Comparison of ENCODE assay signal across 8 mouse cellular contexts in the genomic region with DNA sequence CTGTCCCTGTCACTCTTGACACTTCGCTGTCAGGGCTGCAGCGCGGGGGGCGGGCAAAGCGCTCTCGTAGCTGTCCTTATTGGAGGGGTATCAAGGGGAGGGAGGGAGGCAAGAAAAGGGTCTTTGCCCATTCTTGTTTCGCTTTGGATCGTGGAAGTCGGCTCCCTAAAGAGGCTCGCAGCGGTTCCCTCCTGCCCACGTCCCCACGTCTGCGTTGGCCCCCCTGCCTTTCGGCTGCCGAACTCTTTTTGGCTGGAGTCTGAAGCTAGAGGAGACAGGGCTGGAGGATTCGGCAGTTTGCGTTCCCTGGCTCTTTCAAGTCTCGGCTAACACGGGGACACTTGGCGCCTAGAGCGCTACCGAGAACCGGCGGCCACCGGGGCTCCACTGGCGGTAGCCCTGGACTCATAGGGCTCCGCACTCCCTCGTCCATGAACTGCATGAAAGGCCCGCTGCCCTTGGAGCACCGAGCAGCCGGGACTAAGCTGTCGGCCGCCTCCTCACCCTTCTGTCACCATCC. TPM values are rescaled to one million over a fixed set of nuclear protein-coding genes. Genes with fewer than 3 reads are reported as not detected.
DNase-seq lines count a peak whose midpoint lies in the region; ATAC-seq and TF ChIP-seq lines count a peak whose summit lies in the region.

No protein-coding gene starts in this region.

- peak; percentile 37 for DNase-seq in lung, embryonic 14.5 days
- no peak for DNase-seq in lung, postnatal 10 days
- DNase-seq in embryonic facial prominence, embryonic 14.5 days (ENCODE audit: low spot score) = no peak
- no peak for DNase-seq in intestine, embryonic 14.5 days (ENCODE audit: low spot score)
- no peak for DNase-seq in midbrain, postnatal 0 days (ENCODE audit: low spot score)
- no peak for DNase-seq in layer of hippocampus, adult 8-10 months (ENCODE audit: low spot score in 2 of 2)
- no peak for DNase-seq in cerebellum, adult 9-10 months
- DNase-seq in cerebellum, postnatal 4 days (ENCODE audit: low spot score in 2 of 2) = no peak

- no peaks in the 10 kb centered on the region for H3K36me3 ChIP-seq in lung, embryonic 14.5 days (ENCODE audit: insufficient read depth)
- no peaks in the 10 kb centered on the region for H3K36me3 ChIP-seq in embryonic facial prominence, embryonic 14.5 days (ENCODE audit: control insufficient read depth, insufficient read depth, low read length)
- H3K36me3 ChIP-seq in intestine, embryonic 14.5 days (ENCODE audit: control insufficient read depth, insufficient read depth, low read length) = no peaks in the 10 kb centered on the region
- H3K36me3 ChIP-seq in midbrain, postnatal 0 days (ENCODE audit: insufficient read depth, low read length) = no peaks in the 10 kb centered on the region

- peak overlapping the region; percentile 96 for H3K4me2 ChIP-seq in lung, embryonic 14.5 days
- peak overlapping the region; percentile 83 for H3K4me2 ChIP-seq in embryonic facial prominence, embryonic 14.5 days (ENCODE audit: low read depth, low read length)
- H3K4me2 ChIP-seq in intestine, embryonic 14.5 days (ENCODE audit: low read length) = peak overlapping the region; percentile 75
- peak overlapping the region; percentile 40 for H3K4me2 ChIP-seq in midbrain, postnatal 0 days (ENCODE audit: low read depth, low read length, poor library complexity, severe bottlenecking)

- H3K27ac ChIP-seq in lung, embryonic 14.5 days (ENCODE audit: low read depth) = no peak overlapping the region
- peak overlapping the region; percentile 59; the same call in 1 of the 2 replicates for H3K27ac ChIP-seq in embryonic facial prominence, embryonic 14.5 days (replicated peaks; ENCODE audit: low read depth, low read length)
- H3K27ac ChIP-seq in intestine, embryonic 14.5 days (ENCODE audit: low read depth) = peak overlapping the region; percentile 62; the same call in 1 of the 2 replicates
- H3K27ac ChIP-seq in midbrain, postnatal 0 days (ENCODE audit: low read depth, low read length) = no peak overlapping the region

- ATAC-seq in lung, embryonic 14.5 days (ENCODE audit: insufficient read depth) = peak; percentile 23; the same call in 1 of the 2 replicates
- no peak; the same call in 1 of the 2 replicates for ATAC-seq in embryonic facial prominence, embryonic 14.5 days (ENCODE audit: low read depth)
- peak; percentile 0 for ATAC-seq in intestine, embryonic 14.5 days (replicated peaks; ENCODE audit: low FRiP score, low TSS enrichment, low read depth)
- peak; percentile 21; the same call in 1 of the 2 replicates for ATAC-seq in midbrain, postnatal 0 days (ENCODE audit: low FRiP score)

- peak overlapping the region; percentile 52 for H3K4me3 ChIP-seq in lung, embryonic 14.5 days (ENCODE audit: low read depth, low read length)
- H3K4me3 ChIP-seq in embryonic facial prominence, embryonic 14.5 days (ENCODE audit: low read depth, low read length) = peak overlapping the region; percentile 51
- peak overlapping the region; percentile 53 for H3K4me3 ChIP-seq in intestine, embryonic 14.5 days (ENCODE audit: low read depth, low read length)
- H3K4me3 ChIP-seq in midbrain, postnatal 0 days (ENCODE audit: low read depth, low read length) = peak overlapping the region; percentile 22

- under 1% methylated on average over 34 of the region's 34 CpGs for WGBS in lung, embryonic 14.5 days
- 0% methylated on average over 19 of the region's 34 CpGs for WGBS in embryonic facial prominence, embryonic 14.5 days
- WGBS in intestine, embryonic 14.5 days = 2% methylated on average over 34 of the region's 34 CpGs
- WGBS in midbrain, postnatal 0 days = 1% methylated on average over 33 of the region's 34 CpGs

- no peaks in the 10 kb centered on the region for H3K4me1 ChIP-seq in lung, embryonic 14.5 days (ENCODE audit: insufficient read depth)
- 0 out of 2 replicates have a peak, but pooled peaks cover 4% of the 10 kb centered on the region for H3K4me1 ChIP-seq in embryonic facial prominence, embryonic 14.5 days (ENCODE audit: control insufficient read depth, insufficient read depth, low read length)
- H3K4me1 ChIP-seq in intestine, embryonic 14.5 days (replicated peaks; ENCODE audit: control insufficient read depth, insufficient read depth, low read length) = peaks cover 6% of the 10 kb centered on the region; the same call in 1 of the 2 replicates
- no peaks in the 10 kb centered on the region for H3K4me1 ChIP-seq in midbrain, postnatal 0 days (ENCODE audit: insufficient read depth, low read length)

- peaks cover 92% of the 10 kb centered on the region for H3K27me3 ChIP-seq in lung, embryonic 14.5 days (ENCODE audit: insufficient read depth, low read length)
- peaks cover 92% of the 10 kb centered on the region for H3K27me3 ChIP-seq in embryonic facial prominence, embryonic 14.5 days (replicated peaks; ENCODE audit: control insufficient read depth, insufficient read depth, low read length)
- peaks cover 93% of the 10 kb centered on the region for H3K27me3 ChIP-seq in intestine, embryonic 14.5 days (replicated peaks; ENCODE audit: control insufficient read depth, insufficient read depth, low read length)
- H3K27me3 ChIP-seq in midbrain, postnatal 0 days (ENCODE audit: insufficient read depth, low read length) = peaks cover 75% of the 10 kb centered on the region

- no peak for TF ChIP-seq CTCF in lung, embryonic 14.5 days (IDR thresholded peaks at IDR 0.05; ENCODE audit: low read depth)
- no peak for TF ChIP-seq CTCF in midbrain, postnatal 0 days (IDR thresholded peaks at IDR 0.05)

- H3K9ac ChIP-seq in lung, embryonic 14.5 days = peak overlapping the region; percentile 10; the same call in 1 of the 2 replicates
- peak overlapping the region; percentile 62 for H3K9ac ChIP-seq in embryonic facial prominence, embryonic 14.5 days (ENCODE audit: low read depth, low read length)
- peak overlapping the region; percentile 59 for H3K9ac ChIP-seq in intestine, embryonic 14.5 days (ENCODE audit: low read length)
- H3K9ac ChIP-seq in midbrain, postnatal 0 days (replicated peaks; ENCODE audit: low read length, poor library complexity, severe bottlenecking) = no peak overlapping the region

- no peaks in the 10 kb centered on the region for H3K9me3 ChIP-seq in lung, embryonic 14.5 days (ENCODE audit: low read depth, low read length)
- no peaks in the 10 kb centered on the region for H3K9me3 ChIP-seq in embryonic facial prominence, embryonic 14.5 days (ENCODE audit: control insufficient read depth, low read length)
- H3K9me3 ChIP-seq in intestine, embryonic 14.5 days (ENCODE audit: control insufficient read depth, low read length) = no peaks in the 10 kb centered on the region
- no peaks in the 10 kb centered on the region for H3K9me3 ChIP-seq in midbrain, postnatal 0 days (ENCODE audit: low read length)

RNA-seq across cellular contexts. Expression of gene Pitx2, which starts 14.5 kb away (rescaled TPM):
- 0.87 and 5.1 TPM in 2 replicates for polyA plus RNA-seq in lung, embryonic 14.5 days (2014; fragmentation: Nextera tagmentation; extraction: Ambion mirVana)
- 37.7 and 38.6 TPM in 2 replicates for polyA plus RNA-seq in embryonic facial prominence, embryonic 14.5 days (2014; fragmentation: Nextera tagmentation; extraction: Ambion mirVana)
- 35.6 and 48.0 TPM in 2 replicates for polyA plus RNA-seq in intestine, embryonic 14.5 days (2014; fragmentation: Nextera tagmentation; extraction: Ambion mirVana)
- 10.4 and 13.5 TPM in 2 replicates for total RNA-seq in midbrain, postnatal 0 days (2014; rRNA removed)
- 28.7 and 29.9 TPM in 2 replicates for polyA plus RNA-seq in midbrain, postnatal 0 days (2015; fragmentation: Nextera tagmentation; extraction: Ambion mirVana)
- total RNA-seq in layer of hippocampus, adult 8-10 months (2022) = not detected

Comparison
In these comparisons a context has a peak if more than half of its experiments do, and no peak if none do; other contexts are left out.
1. H3K27ac ChIP-seq: peak in embryonic facial prominence, embryonic 14.5 days (single experiment) and intestine, embryonic 14.5 days (single experiment); none in lung, embryonic 14.5 days (single experiment) and midbrain, postnatal 0 days (single experiment).
2. H3K4me2 ChIP-seq: peak in every context shown above with its lines; median percentile 96 in lung, embryonic 14.5 days; 83 in embryonic facial prominence, embryonic 14.5 days; 75 in intestine, embryonic 14.5 days; 40 in midbrain, postnatal 0 days.
3. Peak in every context shown above with its lines, with median percentiles within 50 percentile points of each other: H3K4me3 ChIP-seq.